Mouse (Mus musculus): ENCODE data around the gene Cnnm4. TPM values are rescaled to one million over a fixed set of nuclear protein-coding genes. Genes with fewer than 3 reads are reported as not detected.
"Not testable (repeated sequence)": the region's sequence is repeated elsewhere in the genome, so short reads cannot be mapped to it uniquely, and the experiment has no call there.

Gene Cnnm4
- total RNA-seq, 4 experiments from 2014 or later: 11.7 to 13.7 (median 12.2) TPM

DNA sequence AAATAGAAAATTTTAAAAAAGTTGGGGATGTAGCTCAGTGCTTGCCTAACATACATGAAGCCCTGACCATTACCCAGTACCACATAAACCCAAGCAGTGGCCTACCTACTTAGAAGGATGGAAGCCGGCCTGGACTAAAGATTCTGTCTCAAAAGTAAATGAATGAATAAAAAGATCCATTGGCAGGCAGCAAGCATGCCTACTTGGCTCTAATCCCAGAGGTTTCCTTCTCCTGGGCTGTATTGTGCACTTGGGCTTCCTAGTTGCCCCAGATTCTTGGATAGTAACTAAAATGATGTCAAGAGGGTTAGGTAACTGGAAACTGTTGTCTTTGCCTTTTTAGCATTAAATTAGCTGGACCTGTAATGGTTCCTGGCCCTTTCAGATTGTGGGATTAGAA is 41.9 kb downstream of the Cnnm4 start:
- no peak for DNase-seq (ENCODE audit: low spot score in 2 of 2)

DNA sequence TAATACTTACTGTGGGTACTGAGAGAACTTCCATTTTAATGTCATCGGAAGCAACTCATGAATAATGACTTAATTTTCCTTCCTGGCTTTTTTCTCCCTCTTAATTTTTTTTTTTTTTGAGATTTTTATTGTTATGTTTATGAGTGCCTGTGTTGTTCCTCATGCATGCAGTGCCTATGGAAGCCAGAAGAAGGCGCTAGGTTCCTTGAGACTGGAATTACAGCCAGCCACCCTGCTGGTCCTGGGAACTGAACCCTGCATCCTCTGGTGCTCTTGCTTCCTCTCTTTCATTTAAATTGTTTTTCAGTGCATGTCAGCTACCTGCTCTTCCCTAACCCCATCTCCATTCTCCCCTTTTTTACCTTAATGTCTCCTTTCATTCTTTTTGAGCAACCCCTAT is 42.3 kb downstream of the Cnnm4 start:
- no peak for DNase-seq (ENCODE audit: low spot score in 2 of 2)

DNA sequence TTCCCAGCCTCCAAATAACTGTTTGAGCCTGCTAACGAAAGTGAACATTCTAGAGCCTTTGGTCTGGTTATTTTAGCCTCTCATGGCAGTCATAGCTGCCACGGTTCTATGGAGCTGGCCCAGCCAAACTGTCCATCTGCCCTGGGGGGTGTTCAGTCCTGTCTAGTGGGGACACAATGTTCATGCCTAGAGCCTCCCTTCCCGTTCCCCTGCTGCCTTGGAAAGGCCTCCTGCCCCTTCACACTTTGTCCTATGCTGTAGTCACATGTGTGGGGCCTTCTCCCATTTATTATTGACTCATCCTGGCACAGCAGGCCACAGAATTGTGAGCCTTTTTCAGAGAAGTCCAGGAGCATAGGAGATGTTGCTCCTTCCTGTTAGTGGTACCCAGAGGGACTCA is 46.8 kb downstream of the Cnnm4 start:
- DNase-seq (ENCODE audit: low spot score in 2 of 2): no peak

DNA sequence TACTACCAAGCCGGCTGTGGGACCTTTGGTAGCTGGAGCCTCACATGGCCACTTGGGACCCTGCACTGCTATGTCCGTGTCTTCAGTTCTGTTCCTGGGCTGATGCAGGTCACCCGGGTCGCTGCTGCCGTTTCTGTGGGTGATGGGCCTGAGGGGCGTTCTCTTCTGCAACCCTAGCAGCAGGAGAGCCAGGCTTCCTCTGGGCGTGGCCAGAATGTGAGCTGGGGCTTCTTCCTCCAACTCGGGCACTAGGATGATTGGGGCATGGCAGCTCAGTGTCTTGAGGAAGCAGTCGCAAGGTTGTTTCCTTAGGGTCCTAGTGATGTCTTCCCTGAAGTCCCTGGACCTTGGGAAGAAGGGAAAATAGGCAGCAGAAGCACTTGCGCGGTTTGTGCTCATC is 48.2 kb downstream of the Cnnm4 start:
- DNase-seq (ENCODE audit: low spot score in 2 of 2): no peak

DNA sequence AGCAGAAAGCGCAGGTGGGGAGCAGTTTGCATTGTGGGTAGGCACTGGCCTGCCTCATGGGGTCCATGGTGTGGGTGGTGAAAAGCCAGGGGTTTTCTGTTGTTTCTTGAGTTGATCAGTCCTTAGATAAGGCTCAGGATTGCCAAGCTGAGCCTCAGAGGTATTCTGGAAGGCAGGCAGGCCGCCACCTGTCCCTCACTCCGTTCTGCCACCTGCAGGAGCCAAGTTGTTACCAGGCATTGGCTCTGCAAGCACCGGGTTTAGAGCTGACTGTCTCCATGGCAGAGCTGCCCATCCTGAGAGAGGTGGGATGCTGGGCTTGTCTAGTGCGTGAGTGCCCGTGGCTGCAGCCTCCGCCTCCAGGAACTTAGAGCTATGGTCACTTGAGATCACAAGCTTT is 50.8 kb downstream of the Cnnm4 start:
- DNase-seq (ENCODE audit: low spot score in 2 of 2): no peak

DNA sequence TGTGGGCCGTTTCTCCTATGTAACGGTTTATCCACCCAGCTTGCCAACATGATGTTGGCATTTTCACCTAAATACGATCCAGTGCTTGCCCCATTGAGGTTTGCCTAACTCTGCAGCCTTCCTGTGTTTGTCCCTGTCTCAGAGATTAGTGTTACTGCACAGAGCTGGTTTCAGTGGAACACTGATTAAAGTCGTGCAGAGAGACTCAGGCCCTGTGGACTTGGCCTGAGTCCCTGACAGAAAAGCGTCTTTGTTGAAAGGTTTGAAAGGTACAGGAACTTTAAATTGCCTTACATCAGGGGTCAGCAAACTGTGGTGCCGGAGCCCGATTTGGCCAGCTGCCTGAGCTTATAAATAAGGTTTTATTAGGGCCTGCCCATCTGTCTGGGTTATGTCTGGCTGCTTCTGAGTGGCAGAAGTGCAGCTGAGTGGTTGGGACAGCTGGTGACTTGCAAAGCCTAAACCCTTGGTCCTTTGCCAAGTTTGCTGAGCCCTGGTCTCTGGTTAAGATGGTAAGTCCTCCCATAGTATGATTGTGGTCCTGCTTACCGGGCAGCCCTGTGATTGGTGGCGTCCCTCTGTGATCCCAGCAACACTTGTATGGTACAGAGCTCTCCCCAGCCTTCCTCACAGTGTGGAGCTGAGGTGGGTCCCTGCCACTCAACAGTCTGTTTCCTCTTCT is 52.1 kb downstream of the Cnnm4 start:
- DNase-seq (ENCODE audit: low spot score in 2 of 2): no peak

DNA sequence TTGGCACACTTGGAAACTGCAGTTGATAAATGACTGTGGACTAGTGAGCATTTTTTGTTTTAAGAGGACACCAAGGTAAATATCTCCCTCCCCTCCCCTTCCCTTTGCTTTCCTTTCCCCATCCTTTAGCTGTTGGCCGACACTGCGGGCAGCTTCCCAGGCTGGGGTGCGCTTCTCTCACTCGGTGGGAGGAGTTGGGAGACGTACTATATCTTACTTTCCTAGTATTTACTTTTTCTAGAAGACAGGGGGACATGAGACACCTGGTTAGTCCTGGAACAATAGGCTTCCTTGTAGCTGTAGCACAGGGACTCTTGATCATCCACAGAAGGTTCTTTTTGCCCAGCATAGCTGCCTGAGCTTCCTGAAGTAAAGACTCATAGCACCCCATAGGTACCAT is 52.6 kb downstream of the Cnnm4 start:
- no peak for DNase-seq (ENCODE audit: low spot score in 2 of 2)

DNA sequence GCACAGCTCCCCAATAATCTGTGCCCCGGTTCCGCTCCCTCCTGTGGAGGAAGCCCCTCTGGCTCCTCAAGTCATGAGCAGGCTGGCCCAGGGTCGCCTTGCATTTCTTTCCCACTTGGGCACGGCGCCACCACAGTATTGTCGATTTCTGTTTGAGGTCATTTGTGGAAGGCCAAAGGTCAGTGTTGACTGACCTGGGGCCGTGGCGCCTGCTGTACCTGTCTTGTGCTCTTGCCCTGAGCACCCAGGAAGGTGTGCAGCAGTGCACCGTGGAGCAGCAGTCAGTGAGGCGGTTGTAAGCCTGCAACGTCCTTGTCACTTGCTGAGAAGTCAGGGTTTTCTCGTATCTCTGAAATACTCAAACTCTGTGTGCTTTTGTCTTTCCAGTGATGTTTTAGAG is 54.4 kb downstream of the Cnnm4 start:
- DNase-seq (ENCODE audit: low spot score in 2 of 2): no peak

DNA sequence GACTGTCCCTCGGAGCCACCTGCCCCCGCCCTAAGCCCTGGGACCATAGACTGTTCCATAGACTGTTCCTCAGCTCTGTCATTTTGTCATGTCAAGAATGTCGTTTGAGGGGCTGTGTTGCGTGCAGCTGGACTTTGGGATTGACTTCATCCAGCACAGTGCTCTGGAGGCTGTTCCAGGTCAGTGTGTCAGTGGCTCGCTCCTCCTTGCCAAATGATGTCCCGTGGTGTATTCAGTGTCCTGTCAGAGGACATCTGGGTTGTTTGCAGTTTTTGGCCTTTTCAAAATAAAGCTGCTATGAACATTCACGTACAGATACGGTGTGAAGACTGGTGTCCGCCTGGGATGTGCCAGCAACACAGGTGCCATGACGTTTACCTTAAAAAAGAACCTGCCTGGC is 55.5 kb downstream of the Cnnm4 start:
- no peak for DNase-seq (ENCODE audit: low spot score in 2 of 2)

DNA sequence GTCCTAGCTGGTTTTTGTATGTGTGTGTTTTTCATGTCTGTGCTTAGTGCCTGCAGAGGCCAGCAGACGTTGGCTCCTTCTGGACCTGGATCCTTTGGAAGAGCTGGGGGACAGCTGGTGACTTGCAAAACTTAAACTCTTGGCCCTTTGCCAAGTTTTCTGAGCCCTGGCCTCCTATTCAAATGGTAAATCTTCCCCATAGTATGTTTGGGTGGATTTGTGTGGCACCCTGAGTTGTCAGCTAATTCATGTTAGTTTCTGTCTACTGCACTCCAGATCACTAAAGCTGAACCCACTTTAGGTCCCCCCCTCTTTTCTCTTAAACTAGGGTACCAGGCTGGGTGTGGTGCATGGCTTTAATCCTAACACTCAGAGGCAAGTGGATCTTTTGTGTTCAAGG is 56.9 kb downstream of the Cnnm4 start:
- DNase-seq (ENCODE audit: low spot score in 2 of 2): no peak

DNA sequence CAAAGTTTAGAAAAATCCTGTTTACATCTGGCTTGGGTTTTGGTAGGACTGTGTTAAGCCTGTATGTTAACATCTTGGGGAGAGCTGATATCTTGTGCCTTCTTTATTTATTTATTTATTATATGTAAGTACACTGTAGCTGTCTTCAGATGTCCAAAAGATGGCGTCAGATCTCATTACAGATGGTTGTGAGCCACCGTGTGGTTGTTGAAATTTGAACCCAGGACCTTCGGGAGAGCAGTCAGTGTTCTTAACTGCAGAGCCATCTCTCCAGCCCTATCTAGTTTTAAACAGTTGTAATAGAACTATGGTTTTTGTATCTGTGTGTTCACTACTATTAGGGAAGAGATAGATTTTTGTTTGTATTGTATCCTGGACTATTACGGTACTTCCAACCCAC is 57.9 kb downstream of the Cnnm4 start:
- no peak for DNase-seq (ENCODE audit: low spot score in 2 of 2)

DNA sequence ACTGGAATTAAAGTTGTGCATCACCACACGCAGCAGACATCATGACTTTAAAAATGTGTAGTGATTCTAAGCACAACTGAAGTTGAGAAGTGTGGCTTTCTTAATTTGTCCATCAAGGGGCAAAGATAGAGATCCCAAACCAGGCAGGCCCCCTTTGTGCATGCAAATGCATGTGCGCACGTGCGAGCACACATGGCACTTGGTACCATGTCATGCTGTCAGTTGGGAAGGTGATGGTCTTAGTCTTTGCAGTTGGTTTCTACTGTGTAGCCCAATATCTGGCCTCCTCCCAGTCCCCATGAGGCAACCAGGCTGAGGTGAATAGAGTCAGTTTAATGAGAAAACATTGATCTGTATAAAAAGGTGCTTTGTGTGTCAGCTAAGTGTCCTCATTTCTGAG is 58.5 kb downstream of the Cnnm4 start:
- DNase-seq (ENCODE audit: low spot score in 2 of 2): no peak

DNA sequence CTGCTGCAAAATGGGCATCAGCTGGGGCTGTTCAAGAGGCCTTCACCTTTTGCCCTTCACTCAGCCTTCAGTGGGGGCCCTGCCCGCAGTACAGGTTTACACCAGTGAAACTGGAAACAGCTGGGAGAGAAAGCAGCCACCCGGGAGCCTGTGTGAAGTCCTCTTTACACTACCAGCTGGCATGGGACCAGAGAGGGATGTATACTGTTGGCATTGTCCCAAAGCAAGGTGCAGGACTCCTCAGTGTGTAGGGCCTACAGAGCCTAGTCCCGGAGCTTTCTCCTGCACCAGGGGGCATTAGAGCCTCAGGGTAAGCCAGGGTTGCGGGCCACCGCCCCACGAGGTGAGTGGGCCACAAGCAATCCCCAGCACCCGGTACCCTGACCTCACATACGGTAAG is 59.1 kb downstream of the Cnnm4 start:
- no peak for DNase-seq (ENCODE audit: low spot score in 2 of 2)

DNA sequence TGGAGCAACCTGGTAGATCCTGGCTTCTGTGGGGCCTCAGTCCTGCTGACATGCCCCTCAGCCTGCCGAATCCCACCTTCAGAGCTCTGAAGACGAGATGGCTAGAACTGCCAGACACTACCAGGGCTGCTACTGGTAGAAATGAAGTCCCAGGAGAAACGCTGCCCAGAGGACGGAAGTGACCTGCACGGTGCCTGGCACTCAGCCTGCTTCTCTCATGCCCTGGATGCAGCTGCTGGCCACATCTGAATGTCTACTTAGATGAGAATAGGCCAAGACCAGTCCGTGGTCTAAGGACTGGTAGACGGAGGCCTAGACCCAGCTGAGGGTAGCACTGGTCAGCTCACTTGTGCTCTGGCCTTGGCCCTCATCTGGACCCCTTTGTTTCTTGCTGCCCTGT is 59.5 kb downstream of the Cnnm4 start:
- no peak for DNase-seq (ENCODE audit: low spot score in 2 of 2)

DNA sequence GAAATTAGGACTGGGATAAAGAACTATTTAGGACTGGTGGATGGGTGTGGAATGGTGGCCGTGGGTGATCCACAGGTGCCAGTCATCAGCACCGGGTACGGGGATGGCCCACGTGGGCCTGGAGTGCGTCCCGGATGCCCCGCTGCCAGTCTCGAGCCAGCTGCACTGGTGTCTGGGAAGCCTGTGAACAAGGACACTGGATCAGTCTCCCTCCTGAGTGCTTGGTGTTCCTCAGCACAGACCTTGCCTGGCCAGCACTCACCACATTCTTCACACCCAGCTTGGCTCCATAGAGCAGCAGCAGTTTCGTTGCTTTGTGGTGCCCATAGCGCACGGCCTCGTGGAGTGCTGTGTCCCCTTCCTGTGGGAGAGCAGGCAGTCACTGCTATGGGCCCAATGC is 60.0 kb downstream of the Cnnm4 start:
- DNase-seq (ENCODE audit: low spot score in 2 of 2): no peak

DNA sequence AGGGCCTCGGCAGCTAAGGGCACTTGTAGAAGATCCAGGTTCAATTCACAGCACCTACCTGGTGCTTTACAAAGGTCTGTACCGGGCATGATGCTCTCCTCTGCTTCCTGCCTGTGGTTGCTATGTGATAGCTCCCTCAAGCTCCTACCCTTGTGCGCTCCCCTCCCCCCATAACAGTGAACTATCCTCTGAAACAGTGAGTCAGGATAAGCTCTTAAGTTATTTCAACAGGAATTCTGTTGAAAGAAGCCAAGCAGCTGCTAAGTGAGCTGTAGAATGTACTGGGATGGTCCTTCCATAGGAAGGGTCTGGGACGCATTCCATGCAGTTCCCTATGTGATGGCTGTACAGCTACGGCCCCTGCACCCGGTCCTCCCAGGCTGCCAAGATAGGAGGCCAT is 62.1 kb downstream of the Cnnm4 start:
- no peak for DNase-seq (ENCODE audit: low spot score in 2 of 2)

DNA sequence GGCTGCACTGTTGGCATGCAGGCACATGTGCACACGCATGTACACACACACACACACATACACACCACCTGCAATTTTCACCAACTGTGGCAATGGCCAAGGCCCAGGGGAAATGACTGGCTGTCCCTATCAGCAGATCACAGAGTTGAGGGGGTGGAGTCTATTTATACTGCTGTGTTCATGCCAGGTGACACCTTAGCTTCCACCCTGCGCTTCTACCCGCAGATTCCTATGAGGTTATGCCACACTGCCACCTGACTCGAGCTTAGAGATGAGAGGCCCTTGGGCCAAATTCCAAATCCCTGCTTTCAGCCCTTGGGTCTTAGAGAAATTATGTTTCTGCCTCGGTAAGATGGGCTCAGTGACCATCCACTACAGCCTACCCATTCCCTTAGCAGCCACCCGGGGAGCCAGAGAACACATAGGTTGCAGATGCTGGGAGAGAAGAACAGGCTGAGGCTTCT is 63.2 kb downstream of the Cnnm4 start:
- no peak for DNase-seq (ENCODE audit: low spot score in 2 of 2)

DNA sequence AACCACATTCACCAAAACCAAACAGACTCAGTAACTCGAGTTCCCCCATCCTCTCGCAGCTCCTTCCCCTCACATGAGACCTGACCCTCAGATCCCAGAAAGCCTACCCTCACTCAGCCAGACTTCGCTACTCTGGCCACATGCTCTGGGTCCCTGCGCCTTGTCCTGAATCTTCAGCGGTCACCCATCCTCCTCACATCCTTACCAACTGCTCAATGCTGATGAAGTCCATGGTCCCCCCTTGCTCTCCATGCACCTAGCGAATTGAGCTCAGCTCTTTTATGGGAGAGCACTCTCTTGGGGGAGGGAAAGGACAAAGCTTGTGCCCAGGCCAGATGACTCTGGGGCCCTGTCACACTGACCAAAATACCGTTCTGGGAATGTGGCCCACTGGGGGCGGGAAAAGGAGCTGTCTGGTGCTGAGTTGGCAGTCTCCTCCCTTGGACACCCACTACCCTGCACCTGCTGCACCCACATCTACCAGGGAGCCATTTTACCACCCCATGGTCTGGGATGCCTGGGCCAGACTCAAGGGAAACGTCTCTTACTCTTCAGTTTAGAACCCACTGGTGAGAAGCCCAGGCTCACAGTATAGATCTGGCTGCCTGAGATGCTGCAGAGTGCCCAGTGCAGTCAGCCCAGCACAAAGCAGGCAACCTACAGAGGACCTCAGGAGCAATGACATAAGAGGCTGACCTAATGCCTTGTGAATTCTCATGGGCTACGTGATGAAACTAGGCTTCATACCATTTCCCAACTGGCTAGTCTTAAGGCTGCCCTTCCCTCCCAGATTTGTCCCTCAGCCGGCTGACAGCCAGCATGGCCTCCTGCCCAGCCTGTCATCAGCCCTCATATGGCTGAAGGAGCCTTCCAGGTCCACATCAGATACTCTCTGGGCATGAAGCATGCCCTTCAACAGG is 64.3 kb downstream of the Cnnm4 start:
- DNase-seq (ENCODE audit: low spot score in 2 of 2): no peak

DNA sequence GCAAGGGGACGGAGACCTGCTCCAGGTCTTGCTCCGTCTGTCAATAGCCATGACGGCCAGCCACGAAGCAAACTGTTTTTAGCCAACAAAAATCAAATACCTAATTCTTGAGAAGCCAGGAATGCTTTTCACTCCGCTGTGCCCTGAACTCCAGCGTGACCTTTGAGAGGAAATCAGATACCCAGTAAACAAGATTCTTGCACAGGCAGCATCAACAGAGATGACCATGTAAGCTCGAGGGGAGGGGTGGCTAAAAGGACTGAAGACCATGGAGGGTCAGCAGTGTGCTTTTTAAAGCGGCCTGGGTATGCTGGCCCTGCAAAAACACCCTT is 64.9 kb downstream of the Cnnm4 start:
- DNase-seq (ENCODE audit: low spot score in 2 of 2): no peak

DNA sequence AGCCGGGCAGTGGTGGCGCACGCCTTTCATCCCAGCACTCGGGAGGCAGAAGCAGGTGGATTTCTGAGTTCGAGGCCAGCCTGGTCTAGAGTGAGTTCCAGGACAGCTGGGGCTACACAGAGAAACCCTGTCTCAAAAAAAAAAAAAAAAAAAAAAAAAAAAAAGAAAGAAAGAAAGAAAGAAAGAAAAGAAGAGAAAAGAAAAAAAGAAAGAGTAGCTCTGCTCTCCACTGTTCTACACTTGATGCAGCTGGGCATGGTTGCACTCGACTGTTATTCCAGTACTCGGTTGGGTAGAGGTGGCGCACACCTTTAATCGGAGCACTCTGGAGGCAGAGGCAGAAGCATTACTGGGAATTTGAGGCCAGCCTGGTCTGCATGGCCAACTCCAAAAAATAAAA is 65.4 kb downstream of the Cnnm4 start, which contains the start of gene Ankrd23:
Gene Ankrd23, minus strand, starts transcription at position 101 of the 400 bp plus-strand sequence.
- not testable (repeated sequence) for DNase-seq (ENCODE audit: low spot score in 2 of 2)

DNA sequence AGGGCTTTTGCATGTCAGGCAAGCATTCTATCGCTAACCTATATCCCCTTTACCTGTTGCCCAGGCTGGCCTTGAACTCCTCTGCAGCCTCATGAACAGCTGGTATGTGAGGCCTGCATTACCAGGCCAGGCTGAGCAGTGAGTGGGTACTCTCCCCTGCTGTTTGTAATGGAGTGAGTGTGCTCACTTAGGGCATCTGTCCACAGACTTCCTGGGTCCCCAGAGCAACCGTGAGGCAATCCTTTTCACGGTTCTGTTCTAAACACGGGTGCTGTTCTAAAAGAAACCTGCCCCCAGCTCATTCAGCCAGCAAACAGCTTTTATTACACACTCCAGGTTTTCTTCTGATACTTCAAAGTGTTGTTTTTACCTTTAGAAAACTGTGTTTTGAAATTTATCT is 67.3 kb downstream of the Cnnm4 start:
- no peak for DNase-seq (ENCODE audit: low spot score in 2 of 2)

DNA sequence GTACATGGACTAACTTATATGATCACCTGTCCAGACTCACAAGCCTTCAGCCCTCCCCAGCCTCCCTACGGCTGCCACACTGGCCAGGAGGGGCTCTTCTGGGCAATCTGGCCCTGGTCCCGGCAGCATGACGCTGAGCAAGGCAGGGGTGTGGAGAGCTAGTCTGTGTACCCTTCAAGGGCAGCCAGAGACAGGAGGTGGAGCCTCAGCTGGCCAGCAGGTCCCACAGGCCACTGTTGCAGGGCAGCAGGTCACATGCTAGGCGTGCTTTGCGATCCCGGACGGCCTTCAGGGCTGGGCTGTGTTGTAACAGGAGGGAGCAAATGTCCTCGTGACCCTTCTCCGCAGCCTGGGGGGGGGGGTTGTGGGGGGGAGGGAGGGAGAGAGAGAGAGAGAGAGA is 67.8 kb downstream of the Cnnm4 start, which contains the start of gene Gm42417:
Gene Gm42417, minus strand, starts transcription at position 244 of the 400 bp plus-strand sequence.
- DNase-seq (ENCODE audit: low spot score in 2 of 2): no peak

DNA sequence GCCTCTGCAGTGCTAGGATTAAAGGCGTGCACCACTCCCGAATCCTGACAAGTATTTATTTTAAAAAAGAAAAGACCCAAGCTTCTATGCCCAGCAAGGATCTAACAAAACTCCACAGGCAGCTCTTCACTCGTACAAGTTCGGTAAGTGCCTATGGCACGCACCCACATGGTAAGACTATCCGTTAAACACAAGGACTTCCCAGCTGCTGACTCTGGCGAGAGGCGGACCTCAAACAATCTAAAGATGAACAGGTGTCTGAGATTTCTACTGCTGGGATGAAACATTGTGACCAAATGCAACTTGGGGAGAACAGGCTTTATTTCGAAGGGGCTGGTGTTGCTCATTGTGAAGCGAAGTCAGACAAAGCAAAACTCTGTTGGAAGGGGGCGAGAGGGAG is 68.7 kb downstream of the Cnnm4 start:
- DNase-seq (ENCODE audit: low spot score in 2 of 2): no peak
